Mouse (Mus musculus): ENCODE data around the gene Pax9.

Gene Pax9

GRCm38 (mm10) chr12:56697785-56698184 is 6.2 kb downstream of the Pax9 start:
- no peak for DNase-seq

DNA sequence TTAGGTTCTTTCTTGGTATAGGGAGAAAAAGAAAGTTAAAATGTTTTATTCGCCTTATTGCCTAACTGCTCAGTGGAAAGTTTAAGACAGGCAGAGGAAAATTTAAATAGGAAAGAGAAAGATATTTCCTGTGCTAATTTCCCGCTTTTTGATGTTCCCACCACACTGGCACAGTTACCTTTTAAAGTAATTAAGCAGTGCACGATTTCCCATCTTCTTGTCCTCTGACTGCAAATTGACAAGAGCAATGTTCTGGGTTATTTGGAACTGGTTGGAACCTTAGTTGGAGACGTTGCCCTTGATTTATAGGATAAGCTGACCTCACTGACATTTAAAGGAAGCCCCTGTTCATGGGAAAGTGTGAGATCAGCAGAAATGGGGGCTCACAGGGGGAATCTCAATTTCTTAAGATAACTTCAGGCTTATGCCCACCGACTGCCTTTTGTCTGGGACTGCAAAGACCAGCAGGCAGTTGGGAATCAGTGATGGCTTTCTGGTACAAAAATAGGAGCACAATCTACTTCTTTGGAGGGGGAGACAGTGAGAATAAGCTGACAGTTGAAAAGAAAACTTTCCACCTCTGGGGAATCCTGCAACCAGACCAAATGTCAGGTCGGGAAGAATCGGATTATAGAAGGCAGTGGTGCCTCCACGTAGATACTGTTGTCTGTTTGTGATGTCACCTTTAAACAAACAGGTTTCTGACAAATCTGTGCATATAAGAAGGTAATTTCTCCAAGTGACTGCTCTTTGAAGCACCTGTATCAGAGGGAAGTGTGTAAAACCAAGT is 6.8 kb downstream of the Pax9 start:
- DNase-seq, result no peak

DNA sequence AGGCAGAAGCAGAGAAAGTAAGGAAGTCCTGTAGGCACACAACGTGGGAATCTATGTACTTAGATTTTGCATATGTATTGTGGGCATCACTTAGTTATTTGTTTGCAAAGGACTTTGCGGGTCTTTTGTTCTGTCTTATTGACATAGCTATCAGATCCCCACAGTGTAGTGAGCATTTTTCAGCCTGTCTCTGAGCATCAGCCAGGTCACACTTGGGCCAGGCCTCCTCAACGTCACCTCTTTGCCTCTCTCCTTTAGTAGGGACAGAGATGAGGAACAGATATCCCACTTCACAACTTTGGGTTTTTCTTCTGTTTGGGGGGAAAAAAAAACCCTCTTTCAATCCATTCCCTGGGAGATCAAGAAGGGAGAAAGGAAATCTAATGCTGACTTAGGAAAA is 7.8 kb downstream of the Pax9 start:
- no peak for DNase-seq

GRCm38 (mm10) chr12:56699915-56700900 is 8.6 kb downstream of the Pax9 start:
- DNase-seq, result no peak

GRCm38 (mm10) chr12:56701004-56701403 is 9.4 kb downstream of the Pax9 start:
- no peak for DNase-seq

GRCm38 (mm10) chr12:56717971-56718706 is 26.6 kb downstream of the Pax9 start:
- DNase-seq, result no peak

- DNase-seq, result no peak
These were observed 27.1 kb downstream of the Pax9 start for GRCm38 (mm10) chr12:56718707-56719051.

DNA sequence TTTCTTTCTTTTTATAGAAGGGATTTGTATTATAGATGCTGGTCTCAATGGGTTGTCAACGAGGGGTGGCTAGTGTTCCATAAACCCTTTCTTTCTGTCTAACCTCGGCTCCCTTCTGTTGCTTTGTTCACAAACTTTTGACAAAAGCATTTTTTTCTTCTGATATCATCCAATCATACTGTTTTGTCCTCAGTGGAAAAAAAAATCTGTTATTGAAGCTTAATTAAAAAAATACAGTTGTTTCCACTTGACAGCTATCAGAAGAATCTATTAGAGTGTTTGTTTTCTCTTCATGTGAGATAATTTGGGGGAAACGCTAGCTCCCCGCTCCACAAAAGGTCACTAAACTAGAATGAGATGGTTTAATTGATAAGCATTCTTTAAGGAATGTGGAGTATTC is 36.1 kb downstream of the Pax9 start:
- no peak for DNase-seq

GRCm38 (mm10) chr12:56737104-56737503 is 45.5 kb downstream of the Pax9 start:
- DNase-seq, result no peak
